Mouse (Mus musculus): ENCODE measurements around the gene Gm7682. TPM values are rescaled to one million over a fixed set of nuclear protein-coding genes. Genes with fewer than 3 reads are reported as not detected.
"Not testable (repeated sequence)": the region's sequence is repeated elsewhere in the genome, so short reads cannot be mapped to it uniquely, and the experiment has no call there.

The Gm7682 gene
- not detected in 2 replicates for polyA plus RNA-seq (2012)

GRCm38 (mm10) chr5:94445484-94445883 lies at the start of gene Gm7682:
Gene Gm7682 (plus strand): TSS chr5:94445784.
- TF ChIP-seq GATA1 (IDR thresholded peaks at IDR 0.05; ENCODE audit: low read length), result not testable (repeated sequence)

Other genes starting within 250 kb of the Gm7682 start
- gene Gm3106, start 227.8 kb upstream of the Gm7682 start, polyA plus RNA-seq (2012), result not detected in 2 replicates
- gene A430089I19Rik, start 139.0 kb upstream of the Gm7682 start, polyA plus RNA-seq (2012), result not detected in 2 replicates
- not detected in 2 replicates for gene Gm6502, start 131.3 kb upstream of the Gm7682 start, polyA plus RNA-seq (2012)
- gene AA792892, start 106.0 kb upstream of the Gm7682 start, polyA plus RNA-seq (2012), result not detected in 2 replicates
- gene Gm3139, start 80.5 kb downstream of the Gm7682 start, polyA plus RNA-seq (2012), result not detected in 2 replicates
- not detected in 2 replicates for gene Gm3147, start 170.6 kb downstream of the Gm7682 start, polyA plus RNA-seq (2012)
- not detected in 2 replicates for gene Gm6509, start 178.2 kb downstream of the Gm7682 start, polyA plus RNA-seq (2012)
- gene Gm6205, start 202.6 kb downstream of the Gm7682 start, polyA plus RNA-seq (2012), result not detected in 2 replicates

Measured in G1E-ER4 (cell line).